Mouse (Mus musculus) frontal cortex, adult (tissue): ENCODE measurements around the gene Crocc2.

Source experiments
- ATAC-seq: cut with Nextera tagmentation; 2 replicates; pipeline ENCODE4 v1.9.2; 2017; ENCODE audit warnings: mild to moderate bottlenecking, moderate library complexity, mixed read lengths; ENCODE audit not compliant: low TSS enrichment

The Crocc2 gene

DNA sequence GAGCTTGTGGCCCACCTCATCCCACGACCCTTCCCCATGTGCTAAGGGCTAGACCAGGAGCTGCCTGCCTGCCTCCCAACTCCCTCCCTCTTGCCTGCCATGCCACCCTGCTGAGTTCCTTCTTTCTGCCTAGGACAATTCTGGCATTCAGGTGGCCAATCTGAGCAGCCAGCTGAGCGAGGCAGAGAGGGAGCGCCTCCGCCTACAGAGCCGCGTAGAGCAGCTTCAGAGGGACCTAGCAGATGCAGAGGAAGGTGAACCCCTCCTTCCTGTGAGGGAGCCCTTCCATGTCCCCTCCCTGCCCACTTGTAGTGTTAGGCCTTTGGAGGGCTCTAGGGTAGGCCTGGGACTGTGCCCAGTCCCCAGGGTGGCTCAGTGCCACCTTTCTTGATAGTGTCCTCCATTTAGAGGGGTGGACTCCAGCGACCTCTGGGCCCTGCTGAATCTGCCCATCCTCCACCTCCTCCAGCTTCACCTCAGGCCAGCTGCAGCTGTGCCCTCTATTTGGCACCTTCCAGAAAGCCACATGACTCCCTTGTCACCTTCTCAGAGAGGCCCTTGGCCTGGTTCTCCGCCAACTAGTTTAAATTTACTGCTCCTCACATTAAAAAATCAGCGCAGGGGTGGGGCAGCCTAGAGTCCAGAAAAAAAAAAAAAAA, 48.4 kb downstream of the Crocc2 start:
- ATAC-seq: peak; percentile 91

DNA sequence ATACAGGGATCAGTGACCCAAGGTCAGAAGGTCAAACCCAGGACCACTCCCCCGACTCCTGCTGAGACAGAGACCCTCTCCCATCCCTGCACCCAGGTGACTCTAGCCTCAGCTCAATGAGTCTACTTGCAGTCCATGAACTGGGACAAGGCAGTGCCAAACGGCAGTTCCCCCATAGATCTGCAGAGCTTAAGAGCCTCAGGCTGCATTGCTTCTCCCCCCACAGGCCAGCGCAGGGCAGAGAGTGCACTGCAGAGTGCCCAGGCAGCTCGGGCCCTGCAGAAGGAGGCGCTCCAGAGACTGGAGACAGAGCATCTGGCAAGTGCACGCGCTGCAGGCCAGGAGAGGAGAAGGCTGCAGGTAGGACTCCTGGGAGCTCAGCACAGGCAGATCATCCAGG, 49.0 kb downstream of the Crocc2 start:
- no peak for ATAC-seq

DNA sequence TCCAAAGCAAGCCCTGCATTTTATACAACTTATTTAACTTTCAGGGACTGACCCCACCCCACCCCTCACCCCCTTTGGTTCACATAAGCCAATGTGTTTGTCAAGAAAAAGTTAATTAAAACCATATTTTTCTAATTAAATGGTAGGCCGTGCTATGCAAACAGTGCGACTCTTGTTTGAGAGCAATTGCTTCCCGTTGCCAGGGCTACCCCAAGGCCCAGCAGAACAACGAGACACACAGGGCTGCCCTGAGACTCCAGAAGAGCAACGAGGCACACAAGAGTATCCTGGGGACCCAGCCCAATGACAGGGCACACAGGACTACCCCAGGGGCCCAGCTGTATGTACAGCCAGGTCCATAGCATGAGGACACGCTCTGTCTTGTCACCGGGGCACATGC, 52.3 kb downstream of the Crocc2 start:
- ATAC-seq: no peak

DNA sequence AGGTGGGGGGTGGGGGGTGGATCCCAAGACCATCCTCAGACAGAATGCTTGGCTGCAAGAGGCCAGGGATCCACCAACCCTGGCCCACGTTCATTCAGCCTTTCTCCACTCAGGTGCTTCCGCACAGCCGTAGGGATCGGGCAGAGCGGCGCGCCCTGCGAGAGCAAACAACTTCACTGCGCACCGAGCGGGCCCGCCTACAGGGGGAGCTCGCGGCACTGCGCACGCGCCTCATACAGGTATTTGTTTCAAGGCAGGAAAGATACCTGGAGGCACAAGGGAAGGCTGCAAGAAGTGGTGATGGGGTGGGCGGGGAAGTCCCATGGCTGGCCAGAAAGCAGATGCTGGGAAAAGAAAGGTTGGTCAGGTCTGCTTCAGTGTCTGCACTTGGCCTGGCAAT, 55.4 kb downstream of the Crocc2 start:
- ATAC-seq: no peak

DNA sequence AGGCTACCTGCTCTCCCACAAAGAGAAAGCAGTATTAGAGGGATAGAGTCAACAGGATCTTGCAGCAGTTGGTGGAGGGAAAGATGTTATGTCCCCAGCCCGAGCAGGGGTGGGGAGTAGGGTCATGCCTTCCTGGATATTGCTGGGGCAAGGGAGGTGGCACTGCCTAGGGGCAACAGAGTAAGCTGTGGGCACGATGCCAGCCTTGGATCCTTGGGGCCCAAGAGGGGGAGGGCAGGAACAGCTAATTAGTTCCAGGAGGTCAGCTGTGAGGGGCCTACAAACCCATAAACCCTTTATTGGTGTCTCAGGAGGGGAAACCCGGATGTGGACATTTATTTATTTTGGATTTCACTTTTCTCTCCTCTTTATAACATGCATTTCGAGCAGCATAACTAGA, 56.7 kb downstream of the Crocc2 start:
- no peak for ATAC-seq

DNA sequence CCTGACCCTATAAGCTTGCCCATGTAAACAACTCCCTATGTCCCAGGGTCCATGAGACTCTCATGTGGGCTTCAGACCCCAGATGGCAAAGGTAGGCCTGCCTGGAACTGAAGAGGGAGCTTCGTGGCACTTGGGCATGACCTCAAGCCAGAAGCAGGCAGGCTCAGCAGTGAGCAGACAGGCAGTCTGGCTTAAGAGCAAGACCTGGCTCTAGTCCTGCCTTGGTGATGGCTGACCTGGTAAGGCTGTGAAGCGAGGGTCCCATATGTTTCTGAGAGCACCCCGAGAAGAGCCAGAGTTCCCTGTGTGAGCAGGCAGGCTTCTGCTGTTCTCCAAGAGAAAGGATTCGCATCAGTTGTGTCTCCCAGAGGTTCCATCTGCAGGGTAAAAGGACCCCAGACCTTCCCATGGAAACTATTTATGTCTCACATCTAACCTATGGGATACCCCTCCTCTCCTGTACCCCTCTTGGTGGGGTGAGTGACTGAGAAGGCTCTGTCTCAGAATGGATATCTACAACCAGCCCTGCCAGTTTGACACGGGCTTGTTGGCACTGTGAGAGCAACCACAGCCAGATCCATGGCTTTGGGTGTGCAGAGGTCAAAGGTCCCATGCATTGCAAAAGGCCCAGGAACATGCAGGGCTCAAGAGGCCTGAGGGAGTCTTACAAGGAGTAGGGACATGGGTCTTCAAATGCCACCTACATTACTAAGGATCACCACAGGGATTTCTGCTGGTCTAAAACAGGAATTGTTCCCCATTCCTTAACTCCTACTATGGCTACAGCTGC, 57.4 kb downstream of the Crocc2 start:
- no peak for ATAC-seq

DNA sequence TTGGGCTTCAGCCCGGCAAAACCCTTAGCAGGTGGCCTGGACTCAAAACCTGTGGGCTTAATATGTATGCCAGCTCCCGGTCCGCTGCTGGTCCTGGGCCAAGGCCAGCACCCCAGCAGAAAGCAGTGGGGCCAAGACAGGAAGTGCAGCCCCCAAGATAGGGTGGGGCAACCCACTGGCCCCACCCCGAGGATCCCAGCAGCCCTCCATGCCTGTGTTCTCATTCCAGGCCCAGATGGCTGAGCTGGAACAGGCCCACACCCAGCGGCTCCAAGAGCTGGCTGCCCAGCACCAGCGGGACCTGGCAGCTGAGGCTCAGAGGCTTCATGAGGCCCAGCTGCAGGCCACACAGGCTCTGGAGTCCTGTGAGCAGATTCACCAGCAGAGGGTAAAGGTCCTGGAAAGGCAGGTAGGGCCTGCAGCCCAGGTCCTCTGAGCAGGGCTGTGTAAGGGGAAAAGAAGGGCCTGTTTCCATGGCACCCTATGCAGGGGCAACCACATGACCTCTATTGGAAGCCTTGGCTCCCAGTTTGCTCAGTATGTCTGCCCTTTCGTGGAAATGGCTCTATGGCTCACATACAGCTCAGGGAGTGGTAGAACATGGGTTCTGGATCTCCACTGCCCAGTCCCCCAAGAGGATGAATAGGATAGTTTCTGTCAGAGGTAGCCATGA, 58.9 kb downstream of the Crocc2 start:
- no peak; the same call in 1 of the 2 replicates for ATAC-seq

DNA sequence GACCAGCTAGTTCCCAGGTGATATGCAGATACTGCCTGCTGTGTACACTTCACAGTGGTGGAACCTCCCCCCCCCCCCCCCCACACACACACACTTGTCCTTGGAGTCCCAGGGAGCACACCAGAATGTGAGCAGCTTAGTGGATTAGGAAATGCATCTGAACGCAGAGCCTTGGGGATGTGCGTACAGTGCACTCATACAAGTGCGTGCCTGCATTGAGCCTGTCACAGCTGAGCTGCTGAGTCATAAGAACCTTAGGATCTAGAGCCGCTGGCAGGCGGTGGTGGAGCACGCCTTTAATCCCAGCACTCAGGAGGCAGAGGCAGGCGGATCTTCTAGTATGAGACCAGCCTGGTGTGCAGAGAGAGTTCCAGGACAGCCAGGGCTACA, 59.4 kb downstream of the Crocc2 start:
- ATAC-seq: no peak

DNA sequence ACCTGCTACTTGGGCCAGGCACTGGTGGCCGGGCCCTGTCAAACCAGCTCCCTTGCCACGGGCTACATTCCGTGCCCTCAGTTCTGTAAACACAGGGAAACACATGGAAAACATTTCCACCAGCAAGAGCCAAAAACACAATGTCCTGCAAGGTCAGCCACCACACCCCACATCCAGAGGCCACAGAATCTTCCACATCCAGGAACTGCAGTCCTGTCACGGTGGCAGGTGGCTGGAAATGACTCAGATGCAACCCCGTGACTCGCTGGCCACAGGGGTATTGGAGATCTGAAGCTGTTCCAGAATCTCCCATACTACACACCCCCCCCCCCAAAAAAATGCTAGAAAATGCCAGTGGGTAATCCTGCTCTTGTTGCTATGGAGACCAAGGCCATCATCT, 60.7 kb downstream of the Crocc2 start:
- no peak for ATAC-seq

DNA sequence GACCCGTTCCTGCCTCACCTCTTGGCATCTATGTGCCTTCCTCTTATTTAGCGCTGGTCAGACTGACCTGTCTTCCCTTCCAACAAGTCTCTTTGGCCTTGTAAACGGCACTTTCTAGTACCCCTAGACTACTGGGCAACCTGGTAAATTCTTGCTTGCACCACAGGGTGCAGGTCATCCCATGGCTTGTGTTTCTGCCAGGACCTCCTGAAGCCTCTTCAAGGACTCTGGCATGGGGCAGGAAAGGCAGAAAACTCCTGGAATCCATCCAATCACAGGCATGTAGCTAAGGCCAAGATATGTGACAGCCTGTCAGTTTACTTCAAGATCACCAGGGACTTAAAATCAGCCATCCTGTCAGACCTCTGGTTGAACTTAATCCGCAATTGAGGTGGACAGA, 61.1 kb downstream of the Crocc2 start:
- no peak for ATAC-seq

DNA sequence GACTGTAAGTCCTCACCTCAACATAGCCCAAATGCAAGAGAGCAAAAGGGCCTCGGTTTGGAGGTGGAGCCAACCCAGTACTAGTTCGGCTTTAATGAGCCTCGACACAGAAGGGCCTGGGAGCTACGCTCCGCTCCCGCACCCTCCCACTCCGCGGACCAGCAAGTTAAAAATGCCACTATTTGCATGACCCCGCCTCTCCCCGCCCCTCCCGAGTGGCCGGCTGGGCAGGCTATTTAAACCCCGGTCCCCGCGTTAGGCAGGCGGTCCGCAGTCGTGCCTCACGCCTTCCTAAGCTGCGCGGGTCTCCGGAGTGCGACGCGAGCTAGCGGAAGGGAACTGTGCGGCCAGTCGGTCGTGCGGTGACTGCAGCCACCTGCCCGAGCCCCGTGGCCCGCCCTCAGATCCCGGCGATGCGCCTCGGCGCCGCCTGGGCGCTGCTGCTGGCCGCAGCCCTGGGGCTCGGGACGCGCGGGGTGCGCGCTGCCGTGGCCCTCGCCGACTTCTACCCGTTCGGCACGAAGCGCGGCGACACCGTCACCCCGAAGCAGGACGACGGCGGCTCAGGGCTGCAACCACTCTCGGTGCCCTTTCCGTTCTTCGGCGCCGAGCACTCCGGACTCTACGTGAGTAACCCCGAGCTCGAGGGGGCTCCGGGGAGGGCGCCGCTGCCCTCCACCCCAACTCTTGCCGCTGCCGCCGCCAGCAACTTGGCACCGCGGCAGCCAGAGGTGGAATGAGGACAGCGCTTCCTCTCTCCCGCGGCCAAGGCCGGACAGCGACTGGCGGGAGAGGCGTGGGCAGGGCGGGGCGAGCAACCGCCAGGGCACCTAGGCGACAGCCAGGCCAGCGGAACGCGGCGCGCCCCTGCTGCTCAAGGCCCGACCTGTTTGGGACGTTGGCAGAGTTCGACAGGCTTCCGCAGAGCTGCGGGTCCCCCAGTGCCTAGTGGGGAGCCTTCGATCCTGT, 67.3 kb downstream of the Crocc2 start, which contains the start of gene Sned1:
TSS of gene Sned1 (plus strand) at position 266 of the 969 bp plus-strand sequence.
- peak; percentile 66 for ATAC-seq

DNA sequence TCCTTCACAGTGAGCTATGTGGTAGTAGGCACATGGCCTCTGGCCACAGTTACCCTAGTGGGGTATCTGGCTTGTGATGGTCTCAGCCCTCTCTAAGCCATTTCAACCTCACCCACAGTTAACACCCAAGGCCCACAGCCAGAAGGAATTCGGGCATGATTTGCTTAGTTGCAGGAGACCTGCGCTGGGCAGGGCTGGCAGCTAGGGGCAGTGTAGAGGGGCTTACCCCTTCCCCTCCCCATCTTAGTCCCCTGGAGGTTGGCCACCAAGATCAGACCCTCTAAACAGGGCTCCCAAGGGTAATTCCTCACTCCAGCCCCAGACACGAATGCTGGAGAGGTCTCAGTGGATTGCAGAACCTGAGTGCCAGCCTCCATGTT, 68.0 kb downstream of the Crocc2 start:
- peak; percentile 11; the same call in 1 of the 2 replicates for ATAC-seq

DNA sequence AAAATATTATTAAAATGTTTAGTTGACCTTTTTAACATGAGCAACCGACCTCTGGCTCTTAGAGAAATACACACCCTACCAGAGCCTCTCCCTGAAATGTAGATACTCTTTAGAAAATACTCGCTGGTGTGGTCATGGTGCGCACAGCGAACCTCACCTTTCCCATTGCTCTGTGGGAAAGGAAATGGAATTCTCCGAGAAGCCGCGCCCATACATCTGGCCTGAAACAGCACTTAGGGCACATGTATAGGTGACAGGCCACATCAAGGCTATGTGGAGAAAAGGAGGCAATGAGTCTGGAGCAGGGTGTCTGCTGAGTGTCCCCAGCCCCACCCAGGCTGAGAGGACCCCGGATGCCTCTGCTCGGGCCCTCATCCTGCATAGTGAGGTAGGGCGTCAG, 69.2 kb downstream of the Crocc2 start:
- ATAC-seq: no peak

DNA sequence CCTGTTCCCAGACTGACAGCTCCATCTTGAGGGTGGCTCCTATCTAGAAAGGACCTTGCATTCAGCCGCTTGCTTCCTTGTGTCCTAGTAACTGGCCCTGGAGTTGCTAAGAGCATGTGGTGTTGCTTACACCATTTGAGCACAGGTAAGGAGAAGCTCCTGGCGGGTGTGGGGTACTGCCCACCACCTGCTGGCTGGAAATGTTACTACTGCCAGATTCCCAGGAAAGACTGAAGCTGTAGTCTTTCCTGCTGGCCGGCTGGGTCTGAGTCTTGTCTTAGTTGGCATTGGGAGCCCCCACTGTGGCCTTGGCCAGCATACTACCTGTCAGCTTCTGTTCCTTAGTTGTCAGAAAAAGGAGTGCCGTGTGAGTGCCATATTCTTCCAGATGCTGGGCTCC, 69.7 kb downstream of the Crocc2 start:
- no peak for ATAC-seq

DNA sequence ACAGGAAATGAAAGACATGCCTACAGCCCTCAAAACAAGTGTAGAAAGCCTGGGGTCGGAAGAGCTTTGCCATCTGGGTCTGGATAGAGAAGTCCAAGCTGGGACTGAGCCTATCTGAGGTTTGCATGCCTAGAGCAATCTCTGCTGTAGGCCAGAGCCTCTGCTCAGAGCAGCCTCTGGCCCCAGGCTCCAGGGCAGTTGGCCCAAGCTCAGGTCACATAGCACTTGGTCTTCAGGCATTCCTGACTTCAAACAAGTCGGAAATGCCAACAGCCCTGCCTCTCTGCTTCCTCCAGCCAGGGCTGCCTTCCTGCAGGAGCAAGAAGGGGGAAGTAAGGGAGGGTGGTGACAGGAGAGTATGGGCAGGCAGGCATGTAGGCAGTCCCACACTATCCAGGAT, 77.4 kb downstream of the Crocc2 start:
- ATAC-seq: no peak

DNA sequence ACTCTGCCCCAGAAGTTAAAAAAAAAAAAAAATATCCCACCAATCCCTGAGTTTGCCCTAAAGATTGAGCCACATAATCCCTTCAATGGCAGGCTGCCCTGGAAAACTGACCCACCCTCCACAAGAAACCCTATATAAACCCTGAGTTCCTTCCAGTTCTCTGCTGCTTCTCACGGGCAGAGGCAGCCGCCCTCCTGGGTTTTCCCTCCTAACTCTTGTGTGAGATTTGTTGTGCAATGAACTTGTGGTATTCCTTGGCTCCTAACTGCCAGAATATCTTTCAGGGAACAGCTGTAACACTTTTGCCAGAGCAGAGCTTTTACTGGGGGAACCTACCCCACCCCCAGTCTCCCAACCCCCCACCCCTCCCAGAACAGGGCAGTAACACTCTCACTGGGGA, 84.1 kb downstream of the Crocc2 start:
- no peak for ATAC-seq

DNA sequence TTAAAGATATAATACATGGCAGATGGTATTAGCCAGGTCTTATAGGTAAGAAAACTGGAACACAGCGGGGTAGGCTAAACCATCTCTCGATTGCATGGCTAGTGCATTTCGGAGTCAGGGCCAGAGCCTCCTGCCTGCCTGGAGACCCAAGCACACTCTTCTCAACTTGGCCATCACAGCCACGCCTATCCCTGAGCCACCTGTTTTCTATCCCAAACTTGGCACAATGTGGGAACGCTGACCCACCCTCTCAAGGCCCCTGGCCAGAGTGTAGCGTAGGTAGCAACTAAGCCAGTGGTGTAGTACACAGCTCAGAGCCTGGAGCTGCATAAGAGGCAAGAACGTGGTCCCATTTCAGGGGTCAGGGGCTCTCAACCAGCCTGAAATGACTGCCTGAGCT, 87.2 kb downstream of the Crocc2 start:
- no peak for ATAC-seq

DNA sequence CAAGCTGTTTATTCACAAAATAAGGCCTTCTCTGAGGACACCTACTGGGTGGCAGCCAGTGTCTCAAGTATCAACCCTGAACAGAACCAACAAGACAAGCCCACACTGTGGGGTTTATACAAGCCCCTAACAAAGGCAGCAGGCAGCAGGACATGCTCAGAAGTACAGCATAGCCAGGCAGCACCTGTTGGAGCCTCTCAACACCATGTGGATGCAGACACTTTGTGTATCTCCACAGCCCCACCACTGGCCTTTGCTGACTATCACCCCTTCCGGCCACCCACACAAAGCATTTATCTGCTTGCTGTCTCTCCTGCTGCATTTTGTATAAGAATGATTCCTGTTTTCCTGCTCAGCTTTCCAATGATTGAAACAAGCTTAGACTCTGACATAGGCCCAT, 89.0 kb downstream of the Crocc2 start:
- no peak for ATAC-seq

DNA sequence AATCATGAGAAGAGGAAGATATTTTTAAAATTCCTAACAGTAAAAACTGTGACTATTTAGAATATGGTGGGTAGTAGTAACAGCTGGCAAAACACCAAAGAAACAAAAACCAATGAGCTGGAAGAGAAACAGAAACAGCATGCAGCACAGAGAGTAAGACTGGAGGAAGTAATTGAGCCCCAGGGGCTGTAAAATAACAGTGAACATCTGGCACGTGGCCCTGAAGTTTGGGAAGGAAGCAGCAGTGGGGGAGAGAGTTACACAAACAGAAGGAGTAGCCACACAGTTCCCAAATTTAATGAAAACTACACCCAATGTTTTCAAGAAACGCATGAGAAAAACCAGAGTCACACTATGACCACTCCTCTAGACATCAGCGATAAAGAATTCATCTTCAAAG, 98.7 kb downstream of the Crocc2 start:
- no peak for ATAC-seq

DNA sequence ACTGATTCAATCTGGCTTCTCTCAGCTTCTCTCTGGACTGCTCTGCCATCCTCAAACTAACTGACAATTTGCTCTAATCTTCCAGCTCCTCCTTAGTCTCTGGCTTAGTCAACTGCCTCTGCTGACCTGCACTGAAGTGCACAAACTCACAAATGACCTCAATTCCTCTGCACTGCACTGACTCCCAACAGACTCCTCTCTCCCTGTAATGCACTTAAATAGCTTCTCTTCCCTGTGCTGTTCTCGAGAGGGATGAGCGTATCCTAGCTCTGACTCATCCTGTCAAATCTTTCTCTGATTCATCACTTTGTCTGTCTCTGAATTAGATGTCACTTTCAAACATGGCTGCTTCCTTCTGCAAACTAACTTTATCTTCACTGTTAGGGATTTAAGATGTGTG, 99.7 kb downstream of the Crocc2 start:
- no peak for ATAC-seq

DNA sequence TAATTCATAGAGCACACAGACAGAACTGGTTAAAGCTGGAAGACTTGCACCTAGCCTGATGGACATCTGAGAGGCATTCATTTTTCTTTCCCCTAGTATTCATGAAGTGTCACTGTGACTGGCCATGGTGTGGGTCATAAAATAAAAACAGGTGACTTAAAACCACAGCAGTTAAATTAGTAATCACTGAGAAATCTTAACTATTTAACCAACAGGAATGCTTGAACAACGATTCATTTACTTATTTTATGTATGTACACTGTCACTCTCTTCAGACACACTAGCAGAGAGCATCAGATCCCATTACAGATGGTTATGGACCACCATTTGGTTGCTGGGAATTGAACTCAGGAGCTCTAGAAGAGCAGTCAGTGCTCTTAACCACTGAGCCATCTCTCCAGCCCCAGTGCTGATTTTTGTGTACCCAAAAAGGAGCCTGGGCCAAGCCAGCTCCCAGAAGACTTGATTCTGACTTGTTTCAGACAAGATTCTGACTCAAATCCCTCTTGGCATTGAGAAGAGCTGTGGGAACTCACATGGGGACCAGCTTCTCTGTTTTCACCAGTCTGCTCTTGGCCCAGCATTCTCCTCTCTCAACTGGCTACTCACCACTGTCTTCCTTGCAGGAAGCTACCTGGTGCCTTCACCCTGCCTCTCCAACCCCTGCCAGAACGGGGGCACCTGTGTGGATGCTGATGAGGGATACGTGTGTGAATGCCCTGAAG, 102.2 kb downstream of the Crocc2 start:
- ATAC-seq: no peak
